Mouse (Mus musculus): ENCODE measurements around the gene Ppm1g.

DNA sequence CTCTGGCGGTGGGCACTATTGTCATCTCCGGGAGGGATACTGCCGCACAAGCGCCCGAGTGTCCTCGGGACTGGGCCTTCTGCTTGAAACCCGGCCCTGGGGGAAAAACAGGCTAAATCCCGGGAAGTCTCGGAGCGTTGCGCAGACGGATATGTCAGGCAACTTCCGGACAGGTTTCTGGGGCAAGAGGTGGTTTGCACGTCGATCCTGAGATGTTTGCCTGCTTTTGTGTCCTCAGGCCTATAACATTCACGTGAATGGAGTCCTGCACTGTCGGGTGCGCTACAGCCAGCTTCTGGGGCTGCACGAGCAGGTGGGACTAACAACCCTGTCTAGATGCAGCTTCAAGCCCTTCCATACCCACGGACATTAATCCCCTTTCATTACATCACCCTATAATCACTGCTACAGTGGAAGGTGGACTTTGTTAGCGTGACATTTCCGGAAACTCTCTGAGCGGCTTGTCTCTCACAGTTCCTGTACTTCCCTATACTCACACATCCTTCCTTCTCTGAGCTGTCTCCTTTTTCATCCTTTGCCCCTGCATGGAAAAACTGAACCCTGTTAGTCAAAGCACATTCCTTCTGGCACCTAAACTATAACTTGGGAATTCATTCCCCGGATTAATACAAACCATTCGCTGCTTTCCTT is 26.7 kb downstream of the Ppm1g start:
- TF ChIP-seq CTCF (IDR thresholded peaks at IDR 0.05; ENCODE audit: insufficient read depth, low read depth, low read length) = no peak
- TF ChIP-seq POLR2A (IDR thresholded peaks at IDR 0.05; ENCODE audit: insufficient read depth, low read depth, low read length) = no peak
